Mouse (Mus musculus) midbrain, embryonic 14.5 days (tissue): Measurements from ENCODE around the gene Ufc1. TPM values are rescaled to one million over a fixed set of nuclear protein-coding genes. Genes with fewer than 3 reads are reported as not detected.

Experiments used
- ATAC-seq: fragments of 200-750 bp; cut with Nextera tagmentation; 2 replicates; pipeline ENCODE4 v1.8.0; 2017; ENCODE audit warnings: moderate number of reproducible peaks, moderate library complexity; ENCODE audit not compliant: low FRiP score, low TSS enrichment
- DNase-seq: peaks from one replicate; pipeline ENCODE4 v3.0.0-alpha.2; 2015
- H3K27ac ChIP-seq: fragments of 300-500 bp; sonication (generic); replicated peaks from 2 replicates; pipeline ENCODE4 v1.5.1; 2014; ENCODE audit warnings: mild to moderate bottlenecking, low read depth, low read length, moderate library complexity
- H3K27me3 ChIP-seq: fragments of 300-500 bp; sonication (generic); 2 replicates; pipeline ENCODE4 v1.6.1; 2014; ENCODE audit warnings: low read length, control low read depth, mixed read lengths; ENCODE audit not compliant: control insufficient read depth, insufficient read depth
- H3K36me3 ChIP-seq: fragments of 300-500 bp; sonication (generic); 2 replicates; pipeline ENCODE4 v1.6.1; 2014; ENCODE audit warnings: low read length, control low read depth; ENCODE audit not compliant: control insufficient read depth, insufficient read depth
- H3K4me1 ChIP-seq: fragments of 300-500 bp; sonication (generic); 2 replicates; pipeline ENCODE4 v1.6.1; 2014; ENCODE audit warnings: mild to moderate bottlenecking, antibody characterized with exemption, low read length, control low read depth; ENCODE audit not compliant: control insufficient read depth, insufficient read depth
- H3K4me2 ChIP-seq: fragments of 300-500 bp; sonication (generic); 2 replicates; pipeline ENCODE4 v1.6.1; 2014; ENCODE audit warnings: mild to moderate bottlenecking, low read length, moderate library complexity
- H3K4me3 ChIP-seq: fragments of 300-500 bp; sonication (generic); replicated peaks from 2 replicates; pipeline ENCODE4 v1.5.1; 2014; ENCODE audit warnings: low read depth, low read length
- H3K9ac ChIP-seq: fragments of 300-500 bp; sonication (generic); replicated peaks from 2 replicates; pipeline ENCODE4 v1.6.1; 2014; ENCODE audit warnings: mild to moderate bottlenecking, low read length, moderate library complexity
- H3K9me3 ChIP-seq: fragments of 300-500 bp; sonication (generic); 2 replicates; pipeline ENCODE4 v1.6.1; 2016; ENCODE audit warnings: low read length, control low read depth, mixed read lengths; ENCODE audit not compliant: control insufficient read depth
- WGBS: fragments of 180-500 bp; shearing (Covaris S2); extraction: QIAGEN DNeasy Blood & Tissue Kit; methylation state at CpG from one replicate; pipeline ENCODE4 v1.1.7; 2014; 5-methylcytosine and 5-hydroxymethylcytosine counted together
- polyA plus RNA-seq: library from polyadenylated mRNA; unstranded; fragments of >200 nt; fragmentation: Nextera tagmentation; extraction: Ambion mirVana; gene quantifications from 2 replicates; pipeline ENCODE4 v1.2.1, GENCODE M21; 2014

Gene Ufc1
- polyA plus RNA-seq, 1 experiment from 2014 or later: 120 TPM

GRCm38 (mm10) chr1:171278436-171278835 is 16.4 kb downstream of the Ufc1 start:
- 96% methylated on average over 8 of the region's 8 CpGs for WGBS
- DNase-seq: no peak
- H3K36me3 ChIP-seq: peaks cover 68% of the 10 kb centered on the region

GRCm38 (mm10) chr1:171277736-171278135 is 17.1 kb downstream of the Ufc1 start:
- H3K4me2 ChIP-seq: no peak overlapping the region
- H3K9ac ChIP-seq: no peak overlapping the region
- WGBS: 87% methylated on average over 10 of the region's 10 CpGs
- no peak for DNase-seq
- peaks cover 67% of the 10 kb centered on the region for H3K36me3 ChIP-seq
- peaks cover 7% of the 10 kb centered on the region for H3K4me1 ChIP-seq
- H3K27ac ChIP-seq: no peak overlapping the region
- no peaks in the 10 kb centered on the region for H3K27me3 ChIP-seq
- no peak for ATAC-seq
- no peaks in the 10 kb centered on the region for H3K9me3 ChIP-seq
- no peak overlapping the region for H3K4me3 ChIP-seq

More at GRCm38 (mm10) chr1:171278436-171278835, 16.4 kb downstream of the Ufc1 start:
- Histone ChIP-seq H3K9me3 (no peaks in the 10 kb centered on the region), H3K27ac (no peak overlapping the region), H3K9ac (no peak overlapping the region), H3K4me2 (no peak overlapping the region), H3K27me3 (no peaks in the 10 kb centered on the region), H3K4me1 (peaks cover 7% of the 10 kb centered on the region), H3K4me3 (no peak overlapping the region)
- ATAC-seq: no peak

- H3K36me3 ChIP-seq: peaks cover 70% of the 10 kb centered on the region
- no peak for DNase-seq
Observed at GRCm38 (mm10) chr1:171276110-171276748, 18.6 kb downstream of the Ufc1 start.

GRCm38 (mm10) chr1:171275144-171275734 is 19.6 kb downstream of the Ufc1 start:
- Histone ChIP-seq H3K4me3 (no peak overlapping the region), H3K9ac (no peak overlapping the region), H3K36me3 (peaks cover 70% of the 10 kb centered on the region), H3K27ac (no peak overlapping the region), H3K9me3 (no peaks in the 10 kb centered on the region), H3K27me3 (no peaks in the 10 kb centered on the region), H3K4me2 (no peak overlapping the region), H3K4me1 (peaks cover 14% of the 10 kb centered on the region)
- WGBS: 80% methylated on average over 11 of the region's 11 CpGs
- no peak for ATAC-seq
- no peak for DNase-seq

More at GRCm38 (mm10) chr1:171276110-171276748, 18.6 kb downstream of the Ufc1 start:
- Histone ChIP-seq H3K4me3 (no peak overlapping the region), H3K9me3 (no peaks in the 10 kb centered on the region), H3K9ac (no peak overlapping the region), H3K27ac (no peak overlapping the region), H3K4me1 (peaks cover 13% of the 10 kb centered on the region), H3K4me2 (no peak overlapping the region), H3K27me3 (no peaks in the 10 kb centered on the region)
- WGBS: 94% methylated on average over 14 of the region's 14 CpGs
- no peak for ATAC-seq

GRCm38 (mm10) chr1:171274171-171274570 is 20.7 kb downstream of the Ufc1 start:
- 91% methylated on average over 12 of the region's 12 CpGs for WGBS
- Histone ChIP-seq H3K9ac (no peak overlapping the region), H3K27ac (no peak overlapping the region), H3K9me3 (no peaks in the 10 kb centered on the region), H3K4me1 (peaks cover 14% of the 10 kb centered on the region), H3K27me3 (no peaks in the 10 kb centered on the region), H3K4me2 (no peak overlapping the region), H3K4me3 (no peak overlapping the region), H3K36me3 (peaks cover 70% of the 10 kb centered on the region)
- DNase-seq (no peak), ATAC-seq (no peak)

DNA sequence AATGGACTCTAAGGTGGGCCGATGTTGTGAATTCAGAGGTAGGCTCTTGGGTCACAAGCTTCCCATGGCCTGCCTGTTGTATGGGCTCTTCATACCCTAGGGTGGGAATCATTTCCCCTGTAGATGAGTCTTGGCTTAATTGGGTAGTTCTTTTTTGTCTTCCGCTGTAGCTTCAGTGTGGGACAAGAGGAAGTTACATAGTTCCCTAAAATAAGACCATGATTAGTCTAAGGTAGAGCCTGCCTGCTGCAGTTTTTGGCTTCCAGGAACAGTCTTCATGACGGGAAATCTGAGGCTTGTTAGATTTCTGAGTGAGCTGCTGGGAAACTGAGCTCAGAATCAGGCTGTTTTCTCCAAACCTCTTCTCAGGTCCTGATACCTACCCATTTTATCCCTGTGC is 22.7 kb downstream of the Ufc1 start:
- Histone ChIP-seq H3K27me3 (no peaks in the 10 kb centered on the region), H3K4me2 (no peak overlapping the region; the same call in 1 of the 2 replicates), H3K4me3 (no peak overlapping the region), H3K9me3 (no peaks in the 10 kb centered on the region), H3K4me1 (peaks cover 14% of the 10 kb centered on the region), H3K27ac (no peak overlapping the region), H3K36me3 (peaks cover 51% of the 10 kb centered on the region), H3K9ac (no peak overlapping the region; the same call in 1 of the 2 replicates)
- ATAC-seq (no peak), DNase-seq (no peak)
- WGBS: 90% methylated on average over 3 of the region's 3 CpGs

DNA sequence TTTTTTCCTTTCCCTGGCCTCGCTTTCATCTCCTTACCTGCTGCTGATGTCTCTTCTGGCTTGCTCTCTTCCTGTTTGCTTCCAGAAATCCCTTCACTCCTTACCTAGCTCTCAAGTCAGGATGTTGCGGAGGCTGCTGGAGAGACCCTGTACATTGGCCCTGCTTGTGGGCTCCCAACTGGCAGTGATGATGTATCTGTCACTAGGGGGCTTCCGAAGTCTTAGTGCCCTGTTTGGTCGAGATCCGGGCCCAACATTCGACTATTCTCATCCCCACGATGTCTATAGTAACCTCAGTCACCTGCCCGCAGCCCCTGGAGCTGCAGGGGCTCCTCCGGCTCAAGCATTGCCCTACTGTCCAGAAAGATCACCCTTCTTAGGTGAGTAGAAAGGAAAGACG is 23.2 kb downstream of the Ufc1 start:
- Histone ChIP-seq H3K4me3 (no peak overlapping the region), H3K27me3 (no peaks in the 10 kb centered on the region), H3K4me1 (peaks cover 14% of the 10 kb centered on the region), H3K9me3 (no peaks in the 10 kb centered on the region), H3K9ac (peak overlapping the region; percentile 6; the same call in 1 of the 2 replicates), H3K4me2 (peak overlapping the region; percentile 83; the same call in 1 of the 2 replicates), H3K27ac (no peak overlapping the region), H3K36me3 (peaks cover 46% of the 10 kb centered on the region)
- WGBS: 76% methylated on average over 10 of the region's 10 CpGs
- DNase-seq (no peak), ATAC-seq (no peak)

DNA sequence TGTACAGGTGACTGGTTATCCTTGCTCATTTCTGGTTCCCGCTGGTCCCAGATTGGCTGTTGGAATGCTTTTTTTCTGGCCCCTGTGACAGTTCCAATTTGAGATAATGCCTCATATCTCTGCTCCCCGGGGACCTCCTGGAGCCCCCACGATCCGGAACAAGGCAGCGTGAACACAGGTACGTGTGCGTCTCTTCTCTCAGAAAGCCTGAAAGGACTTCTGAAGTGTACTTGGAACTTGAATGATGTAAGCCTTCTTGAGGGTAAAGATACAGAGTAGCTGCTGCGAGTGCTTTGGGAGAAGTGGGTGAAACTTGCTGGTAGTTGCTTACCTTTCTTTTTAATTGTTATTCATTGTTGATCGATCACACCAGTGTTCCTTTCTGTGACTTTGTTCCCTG is 23.6 kb downstream of the Ufc1 start:
- ATAC-seq: no peak
- WGBS: 63% methylated on average over 9 of the region's 9 CpGs
- no peaks in the 10 kb centered on the region for H3K27me3 ChIP-seq
- peaks cover 14% of the 10 kb centered on the region for H3K4me1 ChIP-seq
- no peak overlapping the region for H3K27ac ChIP-seq
- H3K9ac ChIP-seq: peak overlapping the region; percentile 74; the same call in 1 of the 2 replicates
- H3K36me3 ChIP-seq: peaks cover 42% of the 10 kb centered on the region
- no peak for DNase-seq
- H3K4me3 ChIP-seq: peak overlapping the region; percentile 68
- H3K4me2 ChIP-seq: peak overlapping the region; percentile 83
- H3K9me3 ChIP-seq: no peaks in the 10 kb centered on the region

GRCm38 (mm10) chr1:171270573-171270900 is 24.3 kb downstream of the Ufc1 start:
- H3K4me2 ChIP-seq: peak overlapping the region; percentile 83
- H3K36me3 ChIP-seq: peaks cover 35% of the 10 kb centered on the region
- no peaks in the 10 kb centered on the region for H3K27me3 ChIP-seq
- no peaks in the 10 kb centered on the region for H3K9me3 ChIP-seq
- peak overlapping the region; percentile 74 for H3K9ac ChIP-seq
- peak overlapping the region; percentile 68 for H3K4me3 ChIP-seq
- peak overlapping the region; percentile 53; the same call in 1 of the 2 replicates for H3K27ac ChIP-seq
- H3K4me1 ChIP-seq: peaks cover 14% of the 10 kb centered on the region
- DNase-seq: no peak
- under 1% methylated on average over 19 of the region's 19 CpGs for WGBS
- peak; percentile 78 for ATAC-seq
